Mouse (Mus musculus): ENCODE results near the gene Gm609. TPM values are rescaled to one million over a fixed set of nuclear protein-coding genes. Genes with fewer than 3 reads are reported as not detected.

The Gm609 gene
- total RNA-seq, 2 experiments from 2014 or later, result not detected

DNA sequence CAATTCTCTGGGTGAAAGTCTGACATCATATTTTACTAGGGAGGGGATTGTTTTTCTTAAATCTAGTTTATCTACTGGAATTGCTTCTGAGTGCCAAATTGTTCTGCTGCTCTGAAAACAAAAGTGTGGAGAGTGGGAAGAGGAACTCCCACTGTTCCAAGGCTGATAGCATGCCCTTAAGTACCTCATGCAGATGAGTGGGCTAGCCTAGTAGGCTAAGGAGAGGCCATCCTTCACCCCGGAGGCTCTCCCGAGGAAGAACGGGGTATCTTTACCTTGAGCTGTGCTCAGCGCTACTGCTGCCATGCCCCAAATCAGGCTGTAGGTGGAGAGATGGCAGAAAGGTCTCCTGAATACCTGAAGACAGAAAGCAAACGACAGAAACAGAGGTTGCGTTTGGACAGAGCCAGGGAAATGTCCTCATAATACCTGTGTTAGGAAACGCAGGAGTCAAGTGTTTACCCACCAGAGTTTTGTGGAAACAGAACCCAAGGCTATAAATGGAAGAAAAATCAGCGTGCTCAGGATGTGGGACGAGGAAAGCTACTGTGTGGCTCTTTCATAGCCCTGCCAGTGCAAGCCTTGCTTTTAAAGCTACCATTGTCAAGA, 92.7 kb downstream of the Gm609 start:
- DNase-seq, result no peak

GRCm38 (mm10) chr16:45399411-45399810, 93.4 kb downstream of the Gm609 start:
- no peak for DNase-seq
- intact Hi-C loops (cut with DNase I; ENCODE audit: low total_unique reads), result no loop called here

More for the DNA sequence above, 92.7 kb downstream of the Gm609 start:
- intact Hi-C loops (cut with DNase I; ENCODE audit: low total_unique reads), result no loop called here

- intact Hi-C loops (cut with DNase I; ENCODE audit: low total_unique reads), result no loop called here
- no peak for DNase-seq
Measured at GRCm38 (mm10) chr16:45397440-45397839, 95.3 kb downstream of the Gm609 start.

DNA sequence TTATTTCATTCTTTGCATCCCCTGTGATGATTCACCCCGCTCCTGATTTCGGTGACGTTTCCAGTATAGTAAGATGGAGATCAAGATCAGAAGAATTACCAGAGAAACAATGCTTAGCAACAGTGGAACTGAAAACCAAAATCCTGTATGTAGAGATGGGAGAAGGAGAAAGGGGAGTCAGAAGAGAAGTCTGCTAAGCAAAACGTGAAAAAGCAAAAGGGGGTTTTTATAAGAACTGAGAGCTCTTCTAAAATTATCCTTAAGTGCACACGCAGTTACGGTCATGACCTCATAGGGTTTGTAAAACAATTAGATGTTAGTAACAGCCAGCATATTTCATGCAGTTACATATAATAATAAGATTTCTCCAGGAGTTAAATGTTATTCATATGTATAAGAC, 100.5 kb downstream of the Gm609 start:
- DNase-seq, result no peak
- intact Hi-C loops (cut with DNase I; ENCODE audit: low total_unique reads), result no loop called here

DNA sequence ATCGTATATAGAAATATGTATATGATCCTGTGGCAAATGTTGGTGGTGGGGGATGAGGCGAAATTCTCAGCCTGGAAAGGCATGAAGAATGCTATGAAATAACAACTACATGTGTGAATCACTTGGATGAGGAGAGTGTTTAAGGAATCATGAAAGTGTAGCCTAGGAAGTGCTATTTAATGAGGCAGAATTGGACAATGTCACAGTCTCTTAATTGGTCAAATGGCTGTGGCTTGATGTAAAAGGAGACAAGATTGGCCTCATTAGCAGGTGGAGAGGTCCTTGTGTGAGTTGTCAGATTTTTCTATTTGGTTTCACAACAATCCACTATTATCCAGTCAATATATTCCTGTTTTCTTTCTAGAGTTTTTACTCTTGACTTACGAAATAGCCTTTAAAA, 101.1 kb downstream of the Gm609 start:
- DNase-seq, result no peak
- intact Hi-C loops (cut with DNase I; ENCODE audit: low total_unique reads), result no loop called here

DNA sequence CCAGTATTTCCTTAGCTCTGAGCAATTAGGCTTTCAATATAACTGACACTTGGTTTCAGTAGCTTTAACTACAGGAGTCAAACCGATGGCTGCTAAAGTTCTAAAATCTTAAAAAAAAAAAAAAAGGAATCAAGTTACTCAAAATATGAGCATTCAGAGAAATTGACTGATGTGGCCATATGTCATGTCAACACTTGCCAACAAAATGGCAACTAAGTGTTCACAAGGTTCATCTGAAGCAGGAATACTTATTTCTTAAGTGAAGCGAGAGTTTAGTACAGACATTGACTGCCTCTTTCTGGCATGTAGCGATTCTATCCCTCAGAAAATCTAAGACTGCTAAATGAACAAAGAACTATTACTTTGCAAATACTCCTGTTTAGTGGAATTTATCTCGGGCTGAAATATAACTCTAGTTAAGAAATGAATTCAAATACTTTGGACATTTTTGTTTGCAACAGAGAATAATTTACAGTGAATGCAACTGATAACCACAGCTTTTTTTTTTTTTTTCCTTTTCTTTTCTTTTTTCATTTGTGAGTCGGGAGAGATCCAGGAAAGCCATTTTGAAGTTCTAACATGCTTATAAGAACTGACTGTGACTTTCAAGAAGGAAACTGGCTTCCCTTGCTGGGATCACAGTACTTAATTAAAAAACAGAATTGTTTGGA, 102.3 kb downstream of the Gm609 start:
- intact Hi-C loops (cut with DNase I; ENCODE audit: low total_unique reads), result no loop called here

DNA sequence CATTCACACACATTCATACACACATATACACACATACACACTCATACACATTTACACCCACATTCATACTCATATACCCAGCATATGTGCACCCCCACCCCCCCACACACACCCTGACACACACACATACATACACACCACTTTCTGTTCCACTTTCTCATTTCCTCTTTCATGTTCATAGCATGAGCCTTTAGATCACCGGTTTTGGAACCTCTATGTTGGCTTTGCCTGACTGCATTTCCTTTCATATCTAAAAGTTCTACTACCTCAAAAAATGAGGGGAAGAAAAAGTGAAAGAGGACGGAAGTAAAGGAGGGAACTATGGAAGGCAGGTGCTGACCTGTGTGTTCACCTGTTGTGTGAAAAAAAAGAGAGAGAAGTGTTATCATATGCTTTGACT, 102.9 kb downstream of the Gm609 start:
- intact Hi-C loops (cut with DNase I; ENCODE audit: low total_unique reads), result no loop called here
- DNase-seq, result no peak

More for the DNA sequence above, 102.3 kb downstream of the Gm609 start:
- no peak for DNase-seq

DNA sequence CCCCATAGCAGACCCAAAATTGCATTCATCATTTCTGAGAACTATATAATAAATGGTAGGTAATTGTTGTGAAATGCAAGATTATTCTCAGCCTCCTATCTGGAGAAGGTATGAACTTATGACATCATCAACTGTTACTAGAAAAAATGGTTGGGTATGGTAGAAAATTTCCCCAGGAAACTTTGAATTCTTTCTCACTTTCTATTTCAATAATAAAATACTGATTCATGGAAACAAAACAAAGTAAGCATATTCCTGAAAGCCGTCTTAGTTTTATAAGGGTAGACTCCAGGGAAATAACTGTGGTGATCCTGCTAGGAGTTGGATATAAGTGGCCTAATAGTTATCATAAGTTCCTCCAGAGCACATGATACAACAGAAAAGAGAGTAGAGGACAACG, 103.7 kb downstream of the Gm609 start:
- intact Hi-C loops (cut with DNase I; ENCODE audit: low total_unique reads), result no loop called here

DNA sequence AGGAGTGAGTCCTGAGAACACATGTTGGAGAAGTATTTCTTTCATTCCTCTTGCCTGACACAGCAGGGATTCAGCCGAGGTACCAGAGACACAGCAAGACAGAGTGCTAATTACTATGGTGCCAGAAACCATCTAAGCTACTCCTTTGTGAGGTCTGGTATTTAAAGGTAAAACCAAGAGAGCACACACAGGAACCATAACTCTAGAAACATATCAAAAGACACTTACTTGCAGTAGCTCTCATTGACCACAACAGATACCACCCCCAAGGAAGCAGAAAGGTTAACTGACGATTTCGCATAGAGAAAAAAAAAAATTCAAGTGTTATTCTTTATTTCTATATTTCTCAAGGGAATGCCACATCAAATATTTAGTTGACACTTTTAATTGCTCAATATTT, 111.0 kb downstream of the Gm609 start:
- intact Hi-C loops (cut with DNase I; ENCODE audit: low total_unique reads), result no loop called here
- no peak for DNase-seq

More for the DNA sequence above, 103.7 kb downstream of the Gm609 start:
- DNase-seq, result no peak

DNA sequence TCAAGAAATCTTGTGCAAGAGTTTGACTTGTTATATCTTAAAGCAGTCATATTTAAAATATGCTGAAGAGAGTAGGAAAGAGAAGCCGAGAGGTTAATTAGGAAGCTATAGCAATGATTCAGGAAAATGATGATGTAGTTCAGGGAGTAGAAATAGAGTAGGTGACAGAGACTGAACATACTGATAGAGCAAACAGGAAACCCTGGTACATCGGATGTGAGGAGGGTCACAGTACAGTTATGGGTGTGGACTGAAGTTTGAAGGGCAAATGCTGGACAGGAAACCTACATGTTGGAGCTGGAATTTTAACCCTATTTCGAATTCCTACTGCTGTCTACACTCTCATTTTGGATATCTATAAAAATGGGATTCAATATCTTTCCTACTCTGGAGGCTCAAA, 113.8 kb downstream of the Gm609 start:
- DNase-seq, result no peak
- intact Hi-C loops (cut with DNase I; ENCODE audit: low total_unique reads), result no loop called here

GRCm38 (mm10) chr16:45378147-45378943, 114.4 kb downstream of the Gm609 start:
- intact Hi-C loops (cut with DNase I; ENCODE audit: low total_unique reads), result no loop called here
- no peak for DNase-seq

DNA sequence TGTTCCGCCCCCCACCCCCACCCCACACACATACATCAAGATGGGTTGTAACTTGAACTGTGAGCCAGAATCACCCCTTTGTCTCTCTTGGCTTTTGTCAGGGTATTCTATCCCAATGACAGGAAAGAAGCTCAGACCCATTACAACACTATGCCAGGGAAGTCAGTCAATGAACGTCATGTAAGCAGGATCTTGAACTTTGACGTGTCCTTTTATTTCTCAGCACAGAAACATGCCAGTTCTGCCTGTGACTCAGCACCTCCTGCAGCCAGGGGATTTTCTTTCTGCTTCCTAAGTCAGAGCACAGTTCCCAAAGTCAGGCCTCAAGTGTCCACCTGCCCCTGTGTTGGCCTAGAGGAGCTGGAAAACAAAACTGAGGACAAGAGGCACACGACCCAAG, 115.4 kb downstream of the Gm609 start:
- intact Hi-C loops (cut with DNase I; ENCODE audit: low total_unique reads), result no loop called here
- DNase-seq, result no peak

GRCm38 (mm10) chr16:45376812-45377211, 116.0 kb downstream of the Gm609 start:
- DNase-seq, result no peak
- intact Hi-C loops (cut with DNase I; ENCODE audit: low total_unique reads), result no loop called here

GRCm38 (mm10) chr16:45376294-45376693, 116.5 kb downstream of the Gm609 start:
- intact Hi-C loops (cut with DNase I; ENCODE audit: low total_unique reads), result no loop called here
- DNase-seq, result no peak

DNA sequence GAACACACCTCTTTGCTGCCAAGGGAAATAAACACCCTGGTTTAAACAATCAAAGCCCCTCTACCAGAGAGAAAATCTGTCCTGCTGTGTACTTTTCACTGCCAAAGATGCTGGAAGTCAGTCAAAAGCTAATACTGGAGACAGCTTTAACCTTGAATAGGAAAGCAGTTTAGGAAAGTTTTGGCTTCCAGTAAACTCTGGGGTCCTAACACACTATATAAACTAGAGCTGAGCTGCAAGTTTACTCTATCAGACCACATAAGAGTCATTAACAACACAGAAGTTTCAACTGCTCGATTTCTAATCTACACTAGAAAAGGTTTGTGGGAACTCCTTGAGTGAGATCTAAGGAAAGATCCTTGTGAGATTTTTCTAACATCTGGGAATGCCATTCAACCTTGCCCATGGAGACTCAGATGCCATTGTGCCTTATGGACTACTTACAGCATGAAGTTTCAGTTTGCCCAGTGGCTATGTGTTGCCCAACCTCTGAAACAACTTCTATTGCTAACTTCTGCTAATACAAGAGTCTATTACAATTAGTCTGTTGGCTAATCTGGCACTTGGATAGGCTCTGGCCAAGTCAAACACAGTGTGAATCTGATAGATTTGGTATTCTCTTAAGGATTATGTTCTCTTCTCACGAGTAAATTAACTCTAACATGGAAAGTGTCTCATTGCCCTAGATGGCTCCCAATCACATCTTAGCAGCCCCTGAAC, 117.1 kb downstream of the Gm609 start:
- intact Hi-C loops (cut with DNase I; ENCODE audit: low total_unique reads), result no loop called here
- no peak for DNase-seq

DNA sequence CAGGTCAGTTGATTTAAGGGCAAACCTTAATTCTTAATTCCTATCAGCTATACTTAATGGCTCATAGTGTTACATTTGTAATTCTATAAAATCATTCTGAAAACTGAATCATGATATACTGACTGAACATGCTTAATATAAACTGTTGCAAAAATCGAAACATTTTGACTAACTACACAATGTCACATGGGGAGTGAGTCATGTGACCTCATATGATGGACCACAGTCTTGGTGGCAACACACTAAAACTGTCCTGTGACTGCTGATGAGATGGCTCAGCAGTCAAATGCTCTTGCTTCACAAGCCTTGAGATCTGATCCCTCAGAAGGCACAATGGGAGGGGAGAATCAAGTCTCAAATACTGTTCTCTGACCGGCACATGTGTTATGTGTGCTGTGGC, 118.7 kb downstream of the Gm609 start:
- intact Hi-C loops (cut with DNase I; ENCODE audit: low total_unique reads), result no loop called here
- DNase-seq, result no peak

GRCm38 (mm10) chr16:45371076-45371475, 121.7 kb downstream of the Gm609 start:
- intact Hi-C loops (cut with DNase I; ENCODE audit: low total_unique reads), result no loop called here

GRCm38 (mm10) chr16:45369285-45369965, 123.3 kb downstream of the Gm609 start:
- no peak for DNase-seq
- intact Hi-C loops (cut with DNase I; ENCODE audit: low total_unique reads), result no loop called here

More at GRCm38 (mm10) chr16:45371076-45371475, 121.7 kb downstream of the Gm609 start:
- no peak for DNase-seq

GRCm38 (mm10) chr16:45366111-45366510, 126.7 kb downstream of the Gm609 start:
- intact Hi-C loops (cut with DNase I; ENCODE audit: low total_unique reads), result no loop called here
- DNase-seq, result no peak

Measured in gastrocnemius, postnatal 14 days (tissue).